Mouse (Mus musculus) ES-E14 (cell line): Measurements from ENCODE around the gene Nrap.
"Not testable (repeated sequence)": the region's sequence is repeated elsewhere in the genome, so short reads cannot be mapped to it uniquely, and the experiment has no call there.

Experiments
- CHD2 ChIP-seq: IDR thresholded peaks from 2 replicates; pipeline ENCODE4 v1.6.1; 2014; ENCODE audit warnings: mild to moderate bottlenecking, low read depth, low read length, inconsistent platforms
- HCFC1 ChIP-seq: IDR thresholded peaks from 2 replicates; pipeline ENCODE4 v1.6.1; 2012; ENCODE audit warnings: low read length, inconsistent platforms, borderline replicate concordance; ENCODE audit not compliant: insufficient read depth
- ZNF384 ChIP-seq: IDR thresholded peaks from 2 replicates; pipeline ENCODE4 v1.6.1; 2012; ENCODE audit warnings: low read depth, low read length, inconsistent platforms

DNA sequence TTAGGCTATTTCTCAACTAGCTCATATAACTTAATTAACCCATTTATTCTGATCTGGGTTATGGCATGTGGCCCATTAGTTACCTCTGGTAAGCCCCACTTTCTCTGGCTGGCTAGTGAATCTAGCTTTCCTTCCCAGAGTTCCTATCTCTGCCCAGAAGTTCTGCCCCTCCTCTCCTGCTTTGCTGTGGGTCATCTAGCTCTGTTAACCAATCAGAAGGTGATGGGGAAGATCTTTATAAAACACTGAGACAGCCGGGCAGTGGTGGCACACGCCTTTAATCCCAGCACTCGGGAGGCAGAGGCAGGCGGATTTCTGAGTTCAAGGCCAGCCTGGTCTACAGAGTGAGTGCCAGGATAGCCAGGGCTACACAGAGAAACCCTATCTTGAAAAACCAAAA lies 20.0 kb upstream of the Nrap start:
- not testable (repeated sequence) for TF ChIP-seq HCFC1, ZNF384, CHD2
